Mouse (Mus musculus) adrenal gland, adult 18-20 months (tissue): ENCODE measurements at regions not wholly inside any gene's neighbourhood (a gene's known extent, or its start where the extent isn't known, plus 50 kb on each side); places are given as distances from the start of the nearest gene placed in this dataset.

Experiments
- DNase-seq, 2 experiments: peaks; one replicate each; pipeline ENCODE4 v3.0.0; 2021 to 2022; ENCODE audit warnings: low spot score in 2 of 2

GRCm38 (mm10) chr7:58488250-58488649 lies 167.7 kb upstream of the Atp10a start:
- DNase-seq: no peak
